Mouse (Mus musculus): ENCODE measurements at regions not wholly inside any gene's neighbourhood (a gene's known extent, or its start where the extent isn't known, plus 50 kb on each side); places are given as distances from the start of the nearest gene placed in this dataset.

DNA sequence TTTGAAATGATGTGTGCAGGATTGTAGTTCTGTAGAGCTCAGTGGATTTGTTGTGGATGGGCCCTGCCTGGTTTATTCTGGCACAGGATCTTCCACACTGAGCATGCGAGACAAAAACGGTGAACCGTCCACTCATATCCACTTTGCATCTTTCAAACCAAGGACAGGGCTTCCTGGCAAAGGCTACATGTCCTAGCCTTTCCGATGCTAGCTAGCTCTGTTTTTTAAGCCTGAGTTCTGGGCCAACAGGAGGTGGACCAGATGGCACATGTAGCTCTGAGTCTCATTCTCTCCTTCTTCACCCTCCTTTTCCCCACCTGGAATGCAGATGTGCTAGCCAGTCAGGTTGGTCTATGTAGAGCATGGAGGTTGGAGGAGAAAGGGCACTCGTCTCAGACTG lies 345.0 kb upstream of the Smim15 start:
- in situ Hi-C loops (cut with MboI; ENCODE audit: low sequenced_read_pairs in 2 of 2, unreplicated experiment in 2 of 2) = no loop called here
- DNase-seq (ENCODE audit: low read depth, low spot score) = no peak
- Histone ChIP-seq H3K4me1 (ENCODE audit: control insufficient read depth in 2 of 2, insufficient read depth in 2 of 2, low read length in 2 of 2, poor library complexity in 1 of 2) (no peaks in the 10 kb centered on the region), H3K9me3 (ENCODE audit: control insufficient read depth, insufficient read depth, low read depth, low read length) (no peaks in the 10 kb centered on the region), H3K36me3 (ENCODE audit: control insufficient read depth, insufficient read depth, low read length, poor library complexity, severe bottlenecking) (no peaks in the 10 kb centered on the region), H3K27ac (ENCODE audit: insufficient read depth, low read depth, low read length, poor library complexity, severe bottlenecking) (no peak overlapping the region), H3K4me3 (ENCODE audit: insufficient read depth in 1 of 2, low read depth in 1 of 2, low read length in 2 of 2, poor library complexity in 1 of 2, severe bottlenecking in 1 of 2) (no peak overlapping the region), H3K9ac (ENCODE audit: insufficient read depth, low read depth, low read length, poor library complexity, severe bottlenecking) (no peak overlapping the region)
- TF ChIP-seq ZC3H11A (IDR thresholded peaks at IDR 0.05; ENCODE audit: borderline replicate concordance, low read depth, low read length) (no peak), CHD2 (IDR thresholded peaks at IDR 0.05; ENCODE audit: low read depth, low read length) (no peak)

- H3K4me3 ChIP-seq (ENCODE audit: insufficient read depth in 1 of 2, low read depth in 1 of 2, low read length in 2 of 2, poor library complexity in 1 of 2, severe bottlenecking in 1 of 2) = no peak overlapping the region
- no peaks in the 10 kb centered on the region for H3K9me3 ChIP-seq (ENCODE audit: control insufficient read depth, insufficient read depth, low read depth, low read length)
- no peaks in the 10 kb centered on the region for H3K4me1 ChIP-seq (ENCODE audit: control insufficient read depth in 2 of 2, insufficient read depth in 2 of 2, low read length in 2 of 2, poor library complexity in 1 of 2)
- TF ChIP-seq CHD2 (IDR thresholded peaks at IDR 0.05; ENCODE audit: low read depth, low read length) (no peak), HCFC1 (IDR thresholded peaks at IDR 0.05; ENCODE audit: borderline replicate concordance, insufficient read depth, low read length) (no peak), MAFK (IDR thresholded peaks at IDR 0.05; ENCODE audit: insufficient read depth, low read depth, low read length) (no peak), ZNF384 (IDR thresholded peaks at IDR 0.05; ENCODE audit: low read depth, low read length) (no peak), ZC3H11A (IDR thresholded peaks at IDR 0.05; ENCODE audit: borderline replicate concordance, low read depth, low read length) (no peak)
- no peak overlapping the region for H3K27ac ChIP-seq (ENCODE audit: insufficient read depth, low read depth, low read length, poor library complexity, severe bottlenecking)
- DNase-seq (ENCODE audit: low read depth, low spot score) = no peak
- in situ Hi-C loops (cut with MboI; ENCODE audit: low sequenced_read_pairs in 2 of 2, unreplicated experiment in 2 of 2) = no loop called here
- H3K9ac ChIP-seq (ENCODE audit: insufficient read depth, low read depth, low read length, poor library complexity, severe bottlenecking) = no peak overlapping the region
- H3K36me3 ChIP-seq (ENCODE audit: control insufficient read depth, insufficient read depth, low read length, poor library complexity, severe bottlenecking) = no peaks in the 10 kb centered on the region
Observed at GRCm38 (mm10) chr13:107698345-107698744, 345.9 kb upstream of the Smim15 start.

- no peaks in the 10 kb centered on the region for H3K9me3 ChIP-seq (ENCODE audit: control insufficient read depth, insufficient read depth, low read depth, low read length)
- in situ Hi-C loops (cut with MboI; ENCODE audit: low sequenced_read_pairs in 2 of 2, unreplicated experiment in 2 of 2) = no loop called here
- no peaks in the 10 kb centered on the region for H3K36me3 ChIP-seq (ENCODE audit: control insufficient read depth, insufficient read depth, low read length, poor library complexity, severe bottlenecking)
- H3K9ac ChIP-seq (ENCODE audit: insufficient read depth, low read depth, low read length, poor library complexity, severe bottlenecking) = no peak overlapping the region
- DNase-seq (ENCODE audit: low read depth, low spot score) = no peak
- no peak overlapping the region for H3K4me3 ChIP-seq (ENCODE audit: insufficient read depth in 1 of 2, low read depth in 1 of 2, low read length in 2 of 2, poor library complexity in 1 of 2, severe bottlenecking in 1 of 2)
- no peak overlapping the region for H3K27ac ChIP-seq (ENCODE audit: insufficient read depth, low read depth, low read length, poor library complexity, severe bottlenecking)
- no peaks in the 10 kb centered on the region for H3K4me1 ChIP-seq (ENCODE audit: control insufficient read depth in 2 of 2, insufficient read depth in 2 of 2, low read length in 2 of 2, poor library complexity in 1 of 2)
- TF ChIP-seq ZNF384 (IDR thresholded peaks at IDR 0.05; ENCODE audit: low read depth, low read length) = no peak
- no peak for TF ChIP-seq HCFC1 (IDR thresholded peaks at IDR 0.05; ENCODE audit: borderline replicate concordance, insufficient read depth, low read length)
- TF ChIP-seq MAFK (IDR thresholded peaks at IDR 0.05; ENCODE audit: insufficient read depth, low read depth, low read length) = no peak
- no peak for TF ChIP-seq ZC3H11A (IDR thresholded peaks at IDR 0.05; ENCODE audit: borderline replicate concordance, low read depth, low read length)
- TF ChIP-seq CHD2 (IDR thresholded peaks at IDR 0.05; ENCODE audit: low read depth, low read length) = no peak
Observed at GRCm38 (mm10) chr13:107692123-107692830, 352.0 kb upstream of the Smim15 start.

GRCm38 (mm10) chr13:107688972-107689371 lies 355.3 kb upstream of the Smim15 start:
- DNase-seq (ENCODE audit: low read depth, low spot score) = no peak
- Histone ChIP-seq H3K27ac (ENCODE audit: insufficient read depth, low read depth, low read length, poor library complexity, severe bottlenecking) (no peak overlapping the region), H3K4me3 (ENCODE audit: insufficient read depth in 1 of 2, low read depth in 1 of 2, low read length in 2 of 2, poor library complexity in 1 of 2, severe bottlenecking in 1 of 2) (no peak overlapping the region), H3K36me3 (ENCODE audit: control insufficient read depth, insufficient read depth, low read length, poor library complexity, severe bottlenecking) (no peaks in the 10 kb centered on the region), H3K4me1 (ENCODE audit: control insufficient read depth in 2 of 2, insufficient read depth in 2 of 2, low read length in 2 of 2, poor library complexity in 1 of 2) (no peaks in the 10 kb centered on the region; a peak in 1 of 4 replicates), H3K9me3 (ENCODE audit: control insufficient read depth, insufficient read depth, low read depth, low read length) (no peaks in the 10 kb centered on the region), H3K9ac (ENCODE audit: insufficient read depth, low read depth, low read length, poor library complexity, severe bottlenecking) (no peak overlapping the region)
- TF ChIP-seq CHD2 (IDR thresholded peaks at IDR 0.05; ENCODE audit: low read depth, low read length) (no peak), ZC3H11A (IDR thresholded peaks at IDR 0.05; ENCODE audit: borderline replicate concordance, low read depth, low read length) (no peak), HCFC1 (IDR thresholded peaks at IDR 0.05; ENCODE audit: borderline replicate concordance, insufficient read depth, low read length) (no peak), ZNF384 (IDR thresholded peaks at IDR 0.05; ENCODE audit: low read depth, low read length) (no peak), MAFK (IDR thresholded peaks at IDR 0.05; ENCODE audit: insufficient read depth, low read depth, low read length) (no peak)
- in situ Hi-C loops (cut with MboI; ENCODE audit: low sequenced_read_pairs in 2 of 2, unreplicated experiment in 2 of 2) = no loop called here

GRCm38 (mm10) chr13:107685231-107685630 lies 359.0 kb upstream of the Smim15 start:
- no peak overlapping the region for H3K27ac ChIP-seq (ENCODE audit: insufficient read depth, low read depth, low read length, poor library complexity, severe bottlenecking)
- no peaks in the 10 kb centered on the region; a peak in 1 of 4 replicates for H3K4me1 ChIP-seq (ENCODE audit: control insufficient read depth in 2 of 2, insufficient read depth in 2 of 2, low read length in 2 of 2, poor library complexity in 1 of 2)
- H3K36me3 ChIP-seq (ENCODE audit: control insufficient read depth, insufficient read depth, low read length, poor library complexity, severe bottlenecking) = no peaks in the 10 kb centered on the region
- no peak overlapping the region for H3K4me3 ChIP-seq (ENCODE audit: insufficient read depth in 1 of 2, low read depth in 1 of 2, low read length in 2 of 2, poor library complexity in 1 of 2, severe bottlenecking in 1 of 2)
- DNase-seq (ENCODE audit: low read depth, low spot score) = no peak
- H3K9me3 ChIP-seq (ENCODE audit: control insufficient read depth, insufficient read depth, low read depth, low read length) = no peaks in the 10 kb centered on the region
- no peak for TF ChIP-seq ZC3H11A (IDR thresholded peaks at IDR 0.05; ENCODE audit: borderline replicate concordance, low read depth, low read length)
- no peak for TF ChIP-seq HCFC1 (IDR thresholded peaks at IDR 0.05; ENCODE audit: borderline replicate concordance, insufficient read depth, low read length)
- TF ChIP-seq CHD2 (IDR thresholded peaks at IDR 0.05; ENCODE audit: low read depth, low read length) = no peak
- no peak for TF ChIP-seq MAFK (IDR thresholded peaks at IDR 0.05; ENCODE audit: insufficient read depth, low read depth, low read length)
- TF ChIP-seq ZNF384 (IDR thresholded peaks at IDR 0.05; ENCODE audit: low read depth, low read length) = no peak
- in situ Hi-C loops (cut with MboI; ENCODE audit: low sequenced_read_pairs in 2 of 2, unreplicated experiment in 2 of 2) = no loop called here
- H3K9ac ChIP-seq (ENCODE audit: insufficient read depth, low read depth, low read length, poor library complexity, severe bottlenecking) = no peak overlapping the region
